ENCODE assay signal across 23 mouse cellular contexts in the genomic region with DNA sequence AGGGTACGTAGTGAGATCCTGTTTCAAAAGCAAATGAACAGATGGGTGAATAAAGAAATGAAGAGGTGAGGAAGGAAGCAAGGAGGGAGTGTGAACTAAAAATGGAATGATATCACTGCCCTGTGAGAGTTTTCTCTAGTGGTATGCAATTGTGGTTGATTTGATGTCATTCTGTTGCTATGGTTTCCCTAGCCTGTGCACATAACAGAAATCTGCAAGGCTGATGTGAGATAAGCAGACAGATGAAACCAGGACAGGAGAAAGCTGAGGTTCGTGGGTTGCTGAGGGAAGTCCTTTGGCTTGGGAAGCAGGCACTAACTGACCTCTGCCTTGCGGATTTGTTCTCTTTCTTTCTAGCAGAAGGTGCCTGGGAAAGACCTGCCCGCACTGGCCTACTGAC. TPM values are rescaled to one million over a fixed set of nuclear protein-coding genes. Genes with fewer than 3 reads are reported as not detected.
DNase-seq lines count a peak whose midpoint lies in the region; ATAC-seq lines count a peak whose summit lies in the region.
"Had no signal": no experiment of that assay in that cellular context is flagged by ENCODE, and none has a peak within 500 bp of the region (broad histone marks: within the 10 kb centered on the region; RNA-seq: fewer than 3 reads in every experiment).

No protein-coding gene starts in this region.

- no peaks in the 10 kb centered on the region for H3K36me3 ChIP-seq in lung, embryonic 16.5 days (ENCODE audit: control insufficient read depth, insufficient read depth, low read length)
- H3K36me3 ChIP-seq: forebrain, embryonic 10.5 days; heart, embryonic 10.5 days; limb, embryonic 15.5 days; stomach, embryonic 15.5 days had no signal

- no peaks in the 10 kb centered on the region for H3K9me3 ChIP-seq in lung, embryonic 16.5 days (ENCODE audit: control insufficient read depth, low read length)
- H3K9me3 ChIP-seq: forebrain, embryonic 10.5 days; heart, embryonic 10.5 days; limb, embryonic 15.5 days; stomach, embryonic 15.5 days had no signal

- no peak overlapping the region for H3K4me2 ChIP-seq in lung, embryonic 16.5 days (ENCODE audit: low read depth, low read length)
- H3K4me2 ChIP-seq: limb, embryonic 15.5 days; stomach, embryonic 15.5 days had no signal

- H3K4me1 ChIP-seq in lung, embryonic 16.5 days (replicated peaks; ENCODE audit: control insufficient read depth, insufficient read depth, low read length): peaks cover 11% of the 10 kb centered on the region

- DNase-seq in lung, adult 18-20 months: no peak
- peak; percentile 32 for DNase-seq in MN1 (ENCODE audit: low spot score)
- DNase-seq in left cerebral cortex, adult 9 months (ENCODE audit: low spot score in 2 of 2): no peak
- DNase-seq: adrenal gland, postnatal 25 days; cerebellum, adult 2 months; gastrocnemius, postnatal 25 days; kidney, postnatal 4 days; lung, postnatal 36 days; midbrain, embryonic 14.5 days; right cerebral cortex, adult 18-20 months; thymus, adult 2 months had no signal

- no peak for ATAC-seq in lung, embryonic 16.5 days (ENCODE audit: low read depth)
- peak; percentile 17 to 54; a peak in 2 of 4 replicates for ATAC-seq in hematopoietic stem cell, adult 5-6 weeks (replicated peaks in 1 of 2; ENCODE audit: insufficient read depth in 1 of 2, low FRiP score in 2 of 2, low TSS enrichment in 1 of 2, low read depth in 1 of 2, poor library complexity in 2 of 2, severe bottlenecking in 2 of 2)
- 0 out of 2 replicates have a peak, but pooled peaks have one; percentile 12 for ATAC-seq in megakaryocyte-erythroid progenitor cell, adult 5-6 weeks (replicated peaks; ENCODE audit: low FRiP score, low TSS enrichment, poor library complexity, severe bottlenecking)
- ATAC-seq in frontal cortex, adult (ENCODE audit: low TSS enrichment): no peak
- ATAC-seq: Patski had no signal

- peak overlapping the region; percentile 36; the same call in 1 of the 2 replicates for H3K27ac ChIP-seq in lung, embryonic 16.5 days (ENCODE audit: low read length)
- H3K27ac ChIP-seq: forebrain, embryonic 10.5 days; heart, embryonic 10.5 days; limb, embryonic 15.5 days; stomach, embryonic 15.5 days had no signal

- peaks cover 44% of the 10 kb centered on the region for H3K27me3 ChIP-seq in lung, embryonic 16.5 days (ENCODE audit: control insufficient read depth, insufficient read depth, low read depth, low read length)

- H3K4me3 ChIP-seq in lung, embryonic 16.5 days (ENCODE audit: low read length): no peak overlapping the region
- H3K4me3 ChIP-seq: forebrain, embryonic 10.5 days; heart, embryonic 10.5 days; limb, embryonic 15.5 days; stomach, embryonic 15.5 days had no signal

- WGBS in lung, embryonic 16.5 days: 64% methylated on average over 4 of the region's 4 CpGs

- no peak overlapping the region for H3K9ac ChIP-seq in lung, embryonic 16.5 days (ENCODE audit: low read length)
- H3K9ac ChIP-seq: limb, embryonic 15.5 days; stomach, embryonic 15.5 days had no signal

RNA-seq across cellular contexts. Expression of a gene that starts 2.6 kb away (rescaled TPM):
- polyA plus RNA-seq in lung, embryonic 16.5 days (2015; fragmentation: Nextera tagmentation; extraction: Ambion mirVana): 0.72 and 0.92 TPM in 2 replicates
- 0.06 TPM in 1 of 2 replicates, not detected in the other for total RNA-seq in hematopoietic stem cell, adult 5-6 weeks (2017)
- total RNA-seq in megakaryocyte-erythroid progenitor cell, adult 5-6 weeks (2014; fragmentation: Nextera tagmentation): not detected in 2 replicates
- total RNA-seq in megakaryocyte-erythroid progenitor cell, adult 5-6 weeks (2017): not detected in 2 replicates
- total RNA-seq: gastrocnemius, postnatal 25 days; heart, postnatal 25 days had no signal
- polyA plus RNA-seq: Patski had no signal

RNA-seq across cellular contexts. Expression of a gene that starts 16.0 kb away (rescaled TPM):
- polyA plus RNA-seq in lung, embryonic 16.5 days (2015; fragmentation: Nextera tagmentation; extraction: Ambion mirVana): 147 and 155 TPM in 2 replicates
- total RNA-seq in hematopoietic stem cell, adult 5-6 weeks (2017): 120 and 161 TPM in 2 replicates
- 107 and 120 TPM in 2 replicates for total RNA-seq in megakaryocyte-erythroid progenitor cell, adult 5-6 weeks (2014; fragmentation: Nextera tagmentation)
- 198 and 214 TPM in 2 replicates for total RNA-seq in megakaryocyte-erythroid progenitor cell, adult 5-6 weeks (2017)

RNA-seq across cellular contexts. Expression of a gene that starts 31.6 kb away (rescaled TPM):
- polyA plus RNA-seq in lung, embryonic 16.5 days (2015; fragmentation: Nextera tagmentation; extraction: Ambion mirVana): not detected in 2 replicates
- not detected in 2 replicates for total RNA-seq in hematopoietic stem cell, adult 5-6 weeks (2017)
- not detected in 2 replicates for total RNA-seq in megakaryocyte-erythroid progenitor cell, adult 5-6 weeks (2014; fragmentation: Nextera tagmentation)
- not detected in 2 replicates for total RNA-seq in megakaryocyte-erythroid progenitor cell, adult 5-6 weeks (2017)
- total RNA-seq: adrenal gland, postnatal 25 days; gastrocnemius, postnatal 25 days; heart, postnatal 25 days had no signal
- polyA plus RNA-seq: embryonic facial prominence, embryonic 14.5 days; forebrain, embryonic 10.5 days; heart, embryonic 10.5 days; intestine, embryonic 14.5 days; limb, embryonic 15.5 days; Patski; stomach, embryonic 15.5 days had no signal

Comparison
In these comparisons a context has a peak if more than half of its experiments do, and no peak if none do; other contexts are left out.
1. ATAC-seq: peak in hematopoietic stem cell, adult 5-6 weeks (2 of 2) and megakaryocyte-erythroid progenitor cell, adult 5-6 weeks (single experiment); none in lung, embryonic 16.5 days (single experiment) and frontal cortex, adult (single experiment).